Mouse (Mus musculus) cerebellum, postnatal 10 days (tissue): Measurements from ENCODE around the gene Oaf.

ENCODE experiments used
- DNase-seq, 2 experiments: peaks; one replicate each; pipeline ENCODE4 v3.0.0; 2021; ENCODE audit warnings: mixed read lengths in 2 of 2

The Oaf gene

DNA sequence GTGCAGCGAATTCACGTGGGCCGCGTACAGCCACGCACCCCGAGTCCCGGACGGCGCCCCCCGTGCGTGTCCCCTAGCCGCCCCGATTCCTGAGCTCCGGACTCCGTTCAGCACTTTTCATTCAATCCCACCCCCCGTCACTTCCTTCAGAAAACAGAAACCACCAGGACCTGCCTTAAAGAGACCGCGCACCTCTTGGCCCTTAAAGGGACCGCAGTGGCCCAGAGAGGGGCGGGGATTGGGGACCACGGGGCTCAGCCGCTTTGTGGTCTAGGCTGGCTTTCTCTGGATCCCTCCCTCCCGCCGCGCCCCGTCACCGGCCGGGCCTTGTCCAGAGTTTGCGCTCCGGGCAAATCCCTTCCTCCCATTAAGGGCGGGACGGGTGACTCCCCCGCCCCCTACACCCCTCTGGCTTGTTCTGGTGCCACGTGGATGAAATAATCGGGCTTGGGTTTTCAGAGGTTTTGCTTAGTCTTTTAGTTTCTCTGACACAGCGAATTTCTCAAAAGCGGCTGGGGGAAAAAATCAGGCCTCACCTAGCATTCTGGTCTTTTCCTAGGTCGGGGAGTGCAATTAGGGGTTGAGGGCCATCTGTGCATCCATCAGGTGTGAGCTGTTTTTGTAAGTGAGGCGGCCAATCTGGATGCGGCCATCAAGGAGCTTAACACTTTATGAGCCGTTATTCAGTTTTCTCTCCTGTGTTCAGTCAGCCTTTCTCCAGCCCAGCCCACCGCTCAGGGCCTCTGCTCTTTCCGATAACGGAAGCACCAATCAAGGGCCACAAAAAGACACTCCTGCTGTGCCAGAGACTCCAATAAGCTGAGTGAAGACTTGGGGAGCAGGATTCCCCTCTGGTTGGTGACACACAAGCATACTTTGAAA, at the start of gene Oaf:
TSS of gene Oaf (minus strand) at position 200 of the 882 bp plus-strand sequence.
- DNase-seq, result peak; percentile 60 to 72

DNA sequence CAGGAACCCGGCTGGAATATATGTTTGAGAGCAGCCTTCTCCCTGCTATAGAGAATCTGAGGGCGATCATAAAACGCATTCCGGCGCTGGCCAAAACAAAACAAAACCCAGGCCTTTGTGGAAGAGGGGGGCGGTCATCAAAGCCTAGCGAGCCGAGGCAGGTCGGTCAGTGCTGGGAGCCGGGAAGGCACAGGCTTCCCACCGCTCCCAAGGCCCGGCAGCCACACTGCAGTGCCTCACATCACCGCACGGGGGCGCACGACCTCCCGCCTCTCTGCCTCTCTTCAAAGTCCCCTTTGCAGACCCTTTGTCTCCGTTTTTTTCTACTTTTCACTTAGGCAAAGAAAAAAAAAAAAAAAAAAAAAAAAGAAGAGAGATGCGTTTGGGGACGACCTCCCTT, 47.2 kb upstream of the Oaf start:
- peak; percentile 88 to 90 for DNase-seq

DNA sequence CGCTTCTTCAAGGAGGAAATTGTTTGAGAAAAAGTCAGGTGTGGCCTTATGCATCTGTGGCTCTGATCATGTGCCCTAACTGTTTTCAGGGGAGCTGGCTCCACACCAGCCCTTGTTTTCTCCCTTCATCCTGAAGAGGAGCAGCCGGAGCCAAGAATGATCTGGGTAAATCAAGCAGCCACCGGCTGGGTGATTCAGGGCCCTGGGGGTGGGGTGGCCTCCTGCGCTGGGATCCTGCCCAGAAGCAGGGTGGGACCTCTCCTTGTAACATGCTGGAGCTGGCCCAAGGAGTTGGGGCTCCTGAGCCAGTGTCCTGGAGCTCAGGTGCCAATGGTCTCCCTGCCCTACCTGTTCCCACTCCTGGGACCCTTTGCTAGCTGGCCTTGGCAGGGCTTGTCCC, 45.6 kb upstream of the Oaf start:
- no peak for DNase-seq

DNA sequence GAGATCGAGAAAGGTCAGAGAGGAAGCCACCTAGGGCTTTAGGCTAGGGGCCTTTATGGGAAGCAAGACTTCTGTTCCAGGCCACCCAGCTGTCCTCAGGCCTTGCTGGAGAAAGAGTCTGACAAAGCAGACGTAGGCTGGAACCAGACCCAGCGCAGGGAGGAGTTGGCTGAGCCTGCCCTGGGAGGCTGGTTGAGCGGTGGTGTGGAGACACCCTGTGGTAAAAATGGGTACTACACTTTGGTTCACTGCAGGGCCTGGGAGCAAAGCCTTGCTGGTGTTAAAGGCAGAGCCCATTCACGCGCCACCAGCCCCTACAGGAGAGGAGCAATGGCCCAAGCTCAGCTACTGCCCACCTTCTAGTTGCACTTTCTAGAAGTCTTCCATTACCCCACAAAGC, 44.6 kb upstream of the Oaf start:
- peak; percentile 93 to 95 for DNase-seq

DNA sequence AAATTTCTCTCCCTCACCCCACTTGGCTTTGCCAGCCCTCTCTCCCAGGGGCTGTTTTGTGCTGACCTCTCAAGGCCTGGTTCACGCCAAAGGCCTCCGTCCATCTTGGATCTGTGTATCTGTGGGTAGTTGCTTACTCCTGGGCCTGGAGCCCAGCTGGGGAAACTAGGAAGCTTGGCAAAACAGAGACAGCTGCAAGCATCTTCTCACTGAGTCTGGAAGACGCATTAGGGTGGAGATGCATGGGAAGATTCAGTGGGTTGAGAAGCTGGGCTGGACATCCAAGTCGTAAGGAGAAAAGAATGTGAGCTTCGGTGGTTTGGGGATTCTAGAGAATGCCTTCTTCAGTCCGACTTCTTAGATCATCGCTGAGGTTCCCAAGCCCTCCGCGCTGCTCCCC, 34.0 kb upstream of the Oaf start:
- no peak for DNase-seq

DNA sequence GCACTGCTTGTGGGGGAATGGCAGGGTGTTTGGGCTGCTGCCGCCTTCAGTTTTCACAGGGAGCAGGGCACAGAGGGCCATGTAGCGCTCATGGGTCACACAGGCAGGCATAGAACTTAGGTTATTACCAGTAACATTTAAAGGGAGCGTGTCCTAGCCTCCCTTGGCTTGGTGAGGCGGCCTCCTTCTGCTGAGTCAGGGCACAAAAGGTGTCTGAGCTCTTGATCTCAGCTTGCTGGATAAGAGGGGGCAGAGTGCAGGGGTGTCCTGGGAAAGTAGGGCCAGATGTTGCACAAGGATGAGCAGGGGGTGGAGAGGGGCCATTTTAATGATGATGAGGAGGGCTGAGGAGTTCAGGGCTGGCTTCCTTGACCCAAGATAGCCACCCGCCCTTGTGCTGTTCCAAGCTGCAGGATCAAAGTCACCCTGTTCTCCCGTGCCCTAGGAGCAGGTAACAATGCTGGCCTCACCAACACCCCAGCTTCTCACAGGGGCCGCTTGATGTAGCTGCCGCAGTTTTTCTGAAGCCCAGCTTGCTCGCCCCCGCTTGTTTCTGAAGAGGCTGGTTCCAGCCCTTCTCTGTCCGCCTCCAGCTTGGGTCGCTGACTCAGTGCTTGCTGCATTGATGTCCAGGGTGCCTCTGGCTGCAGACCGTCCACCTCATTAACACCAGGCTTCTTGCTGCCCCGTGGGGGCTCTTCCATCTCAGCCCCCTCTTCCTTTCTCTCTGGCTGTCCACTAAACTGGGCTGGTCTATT, 32.2 kb upstream of the Oaf start:
- no peak for DNase-seq

DNA sequence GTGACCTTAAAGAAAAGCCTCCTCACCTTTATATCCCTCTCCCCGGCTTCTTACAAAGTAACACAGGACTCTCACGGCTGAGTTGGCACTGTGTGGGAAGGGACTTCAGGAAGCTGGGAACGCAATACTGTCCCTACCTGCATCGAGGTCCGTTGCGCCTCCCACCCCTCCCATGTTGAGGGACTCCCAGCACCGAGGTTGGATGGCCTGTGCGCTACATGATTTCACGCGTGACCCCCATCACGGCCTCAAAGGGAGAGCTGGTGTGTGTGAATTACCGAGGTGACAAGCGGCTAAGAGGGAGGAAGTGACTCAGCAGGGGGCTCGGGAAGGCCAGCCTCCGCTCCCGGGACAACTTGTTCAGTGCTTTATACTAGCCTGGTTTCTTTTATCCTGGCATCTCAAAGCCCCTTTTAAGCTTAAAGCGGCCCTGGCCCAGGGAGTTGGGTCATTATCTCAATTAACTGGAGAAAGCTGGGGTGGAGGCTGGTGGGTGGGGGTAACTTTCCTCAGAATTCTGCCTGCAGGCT, 31.1 kb upstream of the Oaf start:
- DNase-seq, result peak; percentile 31 to 33

DNA sequence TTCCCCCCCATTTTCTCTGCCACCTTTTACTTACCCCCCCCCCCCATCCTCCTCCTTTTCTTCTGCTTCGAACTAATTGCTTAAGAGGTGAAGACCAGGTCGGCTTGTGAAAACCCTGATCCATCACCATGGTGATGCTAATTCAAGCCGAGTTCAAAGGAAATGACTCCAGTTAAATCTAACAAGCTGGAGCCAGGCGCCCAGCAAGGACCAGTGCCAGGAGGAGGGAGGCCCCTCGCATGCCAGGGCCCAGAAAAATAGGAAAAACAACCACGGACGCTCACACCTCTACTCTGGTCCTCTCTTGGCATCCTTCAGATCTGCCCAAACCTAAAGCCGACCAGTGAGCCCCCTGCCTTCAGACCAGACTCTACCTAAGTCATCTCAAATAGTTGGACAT, 29.5 kb upstream of the Oaf start:
- peak in 1 of 2 experiments; percentile 38 for DNase-seq

DNA sequence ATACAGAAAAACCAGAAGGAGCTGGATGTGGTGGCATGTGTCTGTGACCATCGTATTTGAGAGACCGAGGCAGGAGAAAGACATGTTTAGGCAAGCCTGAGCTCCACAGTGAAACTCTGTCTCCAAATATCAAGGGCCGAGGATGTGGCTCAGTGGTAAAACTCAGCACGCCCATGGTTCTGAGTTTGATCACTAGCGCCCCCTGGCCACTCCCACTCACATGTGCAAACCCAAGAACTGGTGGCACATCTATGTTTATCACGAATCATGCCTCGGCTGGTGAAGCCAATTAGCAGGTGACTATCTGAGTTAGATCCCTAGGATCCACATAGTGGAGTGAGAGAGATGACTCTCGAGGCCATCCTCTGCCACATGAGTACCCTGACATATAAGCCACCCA, 27.6 kb upstream of the Oaf start:
- DNase-seq, result peak in 1 of 2 experiments; percentile 19

DNA sequence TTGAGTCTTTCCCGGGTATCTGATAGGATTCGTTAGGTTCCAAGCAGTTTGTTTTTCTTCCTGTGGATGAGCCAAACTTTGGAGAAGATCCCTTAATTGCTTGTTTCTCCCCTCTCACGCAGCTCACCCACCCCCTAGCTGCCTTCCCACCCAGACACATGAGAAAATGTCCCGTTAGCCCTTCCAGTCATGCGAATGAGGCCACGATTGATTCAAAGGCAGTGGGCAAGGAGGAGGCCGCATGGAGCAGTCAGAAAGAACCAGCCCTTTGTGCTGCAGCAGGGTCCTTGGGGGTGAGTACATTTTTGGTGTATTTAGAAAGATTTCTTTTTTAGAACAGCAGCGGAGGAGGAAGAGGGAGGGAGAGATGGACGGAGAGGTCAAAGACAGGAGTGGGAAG, 25.5 kb upstream of the Oaf start:
- DNase-seq, result no peak

DNA sequence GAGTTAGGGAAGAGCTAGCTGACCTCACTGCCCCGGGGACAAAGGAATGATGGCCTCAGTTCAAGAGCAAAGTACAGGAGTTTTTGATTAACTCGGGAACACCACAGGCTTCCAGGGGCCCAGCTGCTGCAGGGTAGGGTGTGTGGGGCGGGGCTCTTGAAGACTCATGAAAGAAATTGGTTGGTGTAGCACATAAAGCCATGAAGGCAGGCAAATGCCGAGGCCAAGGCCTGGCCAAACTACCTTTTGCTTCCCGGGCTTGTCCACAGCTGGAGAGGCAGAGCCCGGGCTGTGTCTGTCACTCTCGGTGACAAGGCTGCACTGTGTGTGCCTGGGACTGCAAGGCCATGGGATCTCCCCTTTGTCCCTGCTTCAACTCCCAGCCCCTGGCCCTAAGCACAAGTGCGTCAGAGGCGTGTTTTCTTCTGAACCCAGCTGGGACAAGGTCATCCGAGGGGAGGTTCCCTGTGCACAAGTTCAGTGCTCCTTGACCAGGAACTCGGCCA, 24.3 kb upstream of the Oaf start:
- DNase-seq, result no peak

DNA sequence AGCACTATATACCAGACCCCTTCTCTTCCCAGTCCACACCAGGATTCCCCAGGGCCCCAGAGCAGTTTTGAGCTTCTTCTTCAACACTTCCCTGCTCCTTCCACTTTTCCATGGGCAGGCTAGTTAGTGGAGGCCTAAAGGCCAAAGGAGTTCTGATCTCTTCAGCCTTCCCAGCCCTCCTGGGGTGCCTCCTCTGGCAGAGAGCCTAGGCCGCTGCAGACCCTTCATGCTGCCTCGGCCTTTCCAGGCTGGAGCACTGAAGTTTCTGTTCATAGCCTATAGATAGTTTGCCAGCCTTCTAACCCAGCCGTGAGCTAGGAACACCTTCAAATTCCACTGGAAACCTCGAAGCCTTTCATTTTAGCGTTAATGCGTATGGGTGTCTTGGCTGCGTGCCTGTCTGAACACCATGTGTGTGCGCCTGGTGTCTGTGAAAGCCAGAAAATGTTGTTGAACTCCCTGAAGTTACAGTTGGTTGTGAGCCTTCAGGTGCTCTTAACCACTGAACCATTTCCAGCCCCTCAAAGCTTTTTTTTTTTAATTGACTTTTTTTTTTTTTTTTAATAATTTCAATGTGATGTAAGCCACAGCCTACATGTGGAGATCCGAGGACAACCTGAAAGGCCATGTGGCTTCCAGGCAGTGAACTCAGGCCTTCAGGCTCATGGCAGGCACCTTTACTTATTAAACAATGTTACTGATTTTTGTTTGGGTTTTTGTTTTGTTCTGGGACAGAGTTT, 23.3 kb upstream of the Oaf start:
- DNase-seq, result peak in 1 of 2 experiments; percentile 40

DNA sequence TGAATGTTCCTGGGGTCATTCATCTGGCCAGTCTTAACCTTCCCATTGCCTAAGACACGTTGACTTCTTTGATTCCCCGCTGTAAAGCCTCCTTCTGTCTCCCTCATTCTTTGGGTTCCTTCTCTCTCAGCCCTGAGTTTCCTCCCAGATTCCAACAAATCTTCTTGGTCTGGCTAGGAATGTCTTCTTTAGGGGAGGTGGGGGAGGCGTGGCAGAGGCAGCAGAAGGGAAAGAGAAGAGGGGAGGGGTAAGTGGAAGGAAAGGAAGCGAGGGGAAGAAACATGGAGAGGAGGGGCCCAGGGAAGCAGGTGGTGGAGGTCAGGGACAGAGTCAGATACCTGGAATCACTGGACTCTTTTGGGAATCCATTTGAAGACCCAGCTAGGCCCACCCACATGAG, 22.7 kb upstream of the Oaf start:
- DNase-seq, result no peak

DNA sequence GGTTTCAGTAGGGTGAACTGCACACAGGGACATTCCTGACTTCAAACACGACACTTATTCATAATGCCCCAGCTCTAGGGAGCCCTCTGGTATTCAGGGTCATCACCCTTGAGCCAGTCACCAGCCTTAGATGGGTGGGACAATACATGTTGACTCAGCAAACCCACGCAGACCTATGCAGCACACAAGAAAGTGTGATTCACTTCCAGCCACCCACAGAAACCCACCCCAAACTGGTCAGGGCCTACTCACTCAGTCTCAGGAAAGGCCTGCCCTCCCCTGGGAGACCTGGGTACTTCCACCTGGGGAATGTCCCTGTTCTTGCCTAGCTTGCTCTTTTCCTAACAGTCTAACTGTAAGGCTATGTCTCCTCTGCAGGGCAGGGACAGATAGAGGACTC, 22.2 kb upstream of the Oaf start:
- no peak for DNase-seq

DNA sequence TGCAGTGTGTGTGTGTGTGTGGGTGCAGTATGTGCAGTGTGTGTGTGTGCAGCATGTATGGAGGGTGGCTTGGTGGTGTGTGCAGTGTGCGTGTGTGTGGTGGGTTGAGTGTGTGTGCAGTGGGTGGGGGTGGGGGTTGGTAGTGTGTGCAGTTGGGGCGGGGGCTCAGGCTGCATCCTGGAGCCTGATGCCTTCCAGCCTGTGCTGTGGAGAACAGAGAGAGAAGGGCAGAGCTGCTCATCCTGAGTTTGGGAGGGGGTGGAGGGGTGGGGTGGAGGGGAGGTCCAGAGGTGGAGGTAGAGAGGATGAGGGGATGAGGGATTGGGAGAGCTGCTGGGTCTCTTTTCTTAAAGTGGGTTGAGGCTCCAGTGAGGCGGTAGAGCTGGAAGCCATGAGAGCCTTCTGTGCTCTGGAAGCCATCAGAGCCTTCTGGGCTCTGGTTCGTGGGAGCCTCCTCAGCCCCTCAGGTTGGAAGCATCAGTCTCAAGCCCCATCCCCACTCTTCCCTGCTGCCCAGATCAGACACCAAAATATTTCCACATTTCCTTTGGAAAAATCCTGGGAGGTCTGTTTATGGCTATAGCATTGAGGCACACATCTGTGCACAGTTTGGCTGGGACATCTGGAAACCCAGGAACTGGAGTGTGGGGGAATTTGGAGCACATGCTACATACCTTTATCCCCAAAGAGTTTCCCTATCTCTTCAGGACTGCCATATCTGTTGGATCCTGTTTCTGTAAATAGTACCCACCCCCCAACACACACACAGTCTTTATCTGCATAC, 21.6 kb upstream of the Oaf start:
- DNase-seq, result no peak

DNA sequence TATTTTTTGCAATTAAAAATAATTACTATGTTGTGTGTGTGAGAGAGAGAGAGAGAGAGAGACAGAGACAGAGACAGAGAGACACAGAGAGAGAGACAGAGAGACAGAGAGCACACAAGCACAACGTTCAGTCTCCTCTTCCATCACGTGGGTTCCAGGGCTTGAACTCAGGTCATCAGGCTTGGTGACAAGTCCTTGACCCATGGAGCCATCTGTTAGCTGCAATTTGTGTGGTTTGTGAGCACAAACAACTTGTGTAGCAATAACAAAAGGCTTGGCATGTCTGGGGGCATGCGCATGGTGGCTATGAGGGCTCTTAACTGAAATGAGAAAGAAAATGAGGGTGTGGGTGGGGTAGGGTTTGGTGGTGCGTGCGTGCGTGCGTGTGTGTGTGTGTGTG, 20.9 kb upstream of the Oaf start:
- no peak for DNase-seq

DNA sequence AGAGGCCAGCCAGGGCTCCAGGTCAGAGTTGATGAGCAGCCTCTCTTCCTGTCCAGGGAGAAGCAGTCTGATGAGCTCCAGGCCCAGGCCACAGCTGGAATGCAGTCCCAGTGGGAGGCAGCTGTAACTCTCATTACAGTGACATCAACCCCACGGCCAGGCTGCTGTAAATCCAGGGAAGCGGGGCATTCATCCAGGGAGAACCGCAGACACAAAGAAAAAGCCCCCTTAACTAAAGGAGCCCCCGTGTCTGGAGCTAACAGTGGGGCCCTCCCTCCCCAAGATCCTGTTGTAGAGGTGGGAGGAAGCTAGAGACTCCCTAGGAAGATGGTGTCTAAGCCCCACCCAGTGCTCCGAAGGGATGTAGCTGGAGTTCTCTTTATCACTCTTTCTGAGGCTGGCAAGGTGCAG, 13.6 kb upstream of the Oaf start:
- no peak for DNase-seq

DNA sequence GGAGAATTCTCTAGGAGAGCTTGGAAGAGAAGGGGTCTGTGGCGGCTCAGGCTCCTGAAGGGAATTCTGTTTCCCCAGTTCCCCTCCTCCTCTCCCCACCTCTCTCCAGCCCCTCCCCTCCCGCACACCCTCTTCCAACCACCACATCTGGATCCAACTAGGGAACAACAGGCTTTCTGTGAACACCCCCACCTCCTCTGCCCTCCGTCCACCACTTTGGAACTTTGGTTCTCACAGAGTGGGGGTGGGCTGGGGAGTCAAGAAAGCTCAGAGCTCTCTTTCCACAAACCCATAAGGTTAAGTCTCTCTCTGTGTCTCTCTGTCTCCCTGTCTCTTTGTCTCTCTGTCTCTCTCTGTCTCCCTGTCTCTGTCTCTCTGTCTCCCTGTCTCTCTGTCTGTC, 13.1 kb upstream of the Oaf start:
- no peak for DNase-seq

DNA sequence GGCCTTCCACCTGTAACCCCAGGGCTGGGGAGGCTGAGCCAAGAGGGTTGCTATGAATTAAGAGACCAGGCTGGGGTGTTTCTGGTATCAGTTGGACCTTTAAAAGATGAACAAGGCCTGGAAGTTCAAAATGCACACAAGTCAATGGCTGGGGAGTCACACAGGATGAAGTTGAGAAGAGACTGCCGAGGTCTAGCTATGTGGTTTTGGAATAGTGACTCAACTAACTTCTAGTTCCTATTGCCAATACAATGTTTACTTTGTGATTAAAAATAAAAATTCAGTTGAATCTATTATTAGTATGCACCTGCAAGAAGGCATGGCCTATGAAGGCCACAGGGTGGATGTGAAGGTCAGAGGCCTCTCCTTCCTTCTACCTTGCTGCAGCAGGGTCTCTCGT, 12.1 kb upstream of the Oaf start:
- no peak for DNase-seq

DNA sequence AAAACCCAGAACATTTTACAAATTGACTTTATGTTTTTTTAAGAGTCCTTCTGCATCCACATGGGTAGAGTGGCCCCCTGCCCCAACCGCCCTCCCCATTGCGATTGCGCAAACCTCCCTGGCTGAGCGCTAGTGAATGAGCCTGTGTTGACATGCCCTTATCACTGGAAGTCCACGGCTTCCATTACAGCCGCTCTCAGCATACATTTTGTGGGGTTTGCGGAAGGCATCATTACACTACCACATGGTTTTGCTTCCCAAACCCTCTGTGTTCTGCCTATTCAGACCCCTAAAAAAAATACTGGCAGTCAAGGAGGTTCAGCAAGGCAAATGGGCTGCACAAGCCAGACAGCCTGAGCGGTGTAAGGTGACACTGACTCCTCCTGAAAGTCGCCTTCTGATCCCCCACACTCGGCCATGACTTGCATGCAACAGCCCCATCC, 7.0 kb upstream of the Oaf start:
- no peak for DNase-seq

DNA sequence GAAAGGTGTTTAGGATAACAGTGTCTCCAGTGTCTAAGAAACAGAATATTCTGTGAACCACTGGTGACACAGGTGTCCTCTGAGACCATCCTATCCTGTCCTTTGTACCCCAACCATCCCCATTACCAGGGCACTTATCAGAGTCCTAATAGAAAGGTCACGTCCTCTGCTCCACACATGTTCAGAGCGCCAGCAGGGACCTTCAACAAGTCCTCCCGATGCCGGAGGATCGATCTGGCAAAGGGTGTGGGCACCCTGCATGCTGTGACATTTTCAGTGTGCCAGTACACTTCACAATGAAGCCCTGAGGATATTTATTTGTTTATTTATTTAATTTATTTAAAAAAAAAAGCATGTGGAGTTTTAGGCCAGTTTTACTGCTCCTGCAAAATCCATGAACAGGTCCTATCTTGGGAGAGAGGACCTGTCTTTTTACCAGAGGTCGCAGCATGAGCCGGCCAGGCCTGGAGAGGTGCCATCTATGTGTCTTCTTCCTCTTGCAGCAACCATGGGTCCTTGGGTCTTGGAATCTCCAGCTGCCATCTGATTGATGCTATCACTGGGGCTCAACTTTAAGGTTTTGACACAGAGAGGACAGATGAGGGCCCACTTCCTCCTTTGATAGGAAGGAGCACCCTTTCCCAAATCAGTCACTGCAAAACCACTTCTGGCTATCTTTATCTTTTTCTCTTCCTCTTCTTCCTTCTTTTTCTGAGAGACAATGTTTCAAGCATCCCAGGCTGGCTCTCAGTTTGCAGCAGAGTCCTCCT, 6.3 kb upstream of the Oaf start:
- DNase-seq, result no peak
